Mouse (Mus musculus) left cerebral cortex, adult 6 months (tissue): ENCODE measurements around the gene Hdgfl2. TPM values are rescaled to one million over a fixed set of nuclear protein-coding genes. Genes with fewer than 3 reads are reported as not detected.

Experiments
- long read RNA-seq, 2 experiments: library from polyadenylated mRNA; unstranded; transcript quantifications; one replicate each; pipeline ENCODE4 v2.0.0; 2019 to 2020
- polyA plus RNA-seq: library from polyadenylated mRNA; unstranded; fragments of <200 nt; fragmentation: Nextera tagmentation; gene quantifications from 2 replicates; pipeline ENCODE4 v1.2.3, GENCODE M21; 2021

The Hdgfl2 gene
- polyA plus RNA-seq, result 69.1 and 75.3 TPM in 2 replicates
- long read RNA-seq, experiment 1, transcript Hdgfl2-210 (16 exons, 2,238 nt), result minor isoform, 67 of 465 reads
- long read RNA-seq, experiment 1, transcript Hdgfl2-201 (16 exons, 2,264 nt), result minor isoform, 7 of 465 reads
- long read RNA-seq, experiment 1, transcript Hdgfl2-212 (16 exons, 2,270 nt), result major isoform, 138 of 465 reads
- long read RNA-seq, experiment 1, partial matches to known transcripts, result 17 of 465 reads
- long read RNA-seq, experiment 1, other reads (novel, unspliced or antisense), result 236 of 465 reads
- long read RNA-seq, experiment 2, transcript Hdgfl2-210 (16 exons, 2,238 nt), result minor isoform, 7 of 70 reads
- long read RNA-seq, experiment 2, transcript Hdgfl2-212 (16 exons, 2,270 nt), result major isoform, 23 of 70 reads
- long read RNA-seq, experiment 2, partial matches to known transcripts, result 22 of 70 reads
- long read RNA-seq, experiment 2, other reads (novel, unspliced or antisense), result 16 of 70 reads

GRCm38 (mm10) chr17:56078880-56079795, at the start of gene Hdgfl2:
Hdgfl2 (plus strand) TSS chr17:56079634.

DNA sequence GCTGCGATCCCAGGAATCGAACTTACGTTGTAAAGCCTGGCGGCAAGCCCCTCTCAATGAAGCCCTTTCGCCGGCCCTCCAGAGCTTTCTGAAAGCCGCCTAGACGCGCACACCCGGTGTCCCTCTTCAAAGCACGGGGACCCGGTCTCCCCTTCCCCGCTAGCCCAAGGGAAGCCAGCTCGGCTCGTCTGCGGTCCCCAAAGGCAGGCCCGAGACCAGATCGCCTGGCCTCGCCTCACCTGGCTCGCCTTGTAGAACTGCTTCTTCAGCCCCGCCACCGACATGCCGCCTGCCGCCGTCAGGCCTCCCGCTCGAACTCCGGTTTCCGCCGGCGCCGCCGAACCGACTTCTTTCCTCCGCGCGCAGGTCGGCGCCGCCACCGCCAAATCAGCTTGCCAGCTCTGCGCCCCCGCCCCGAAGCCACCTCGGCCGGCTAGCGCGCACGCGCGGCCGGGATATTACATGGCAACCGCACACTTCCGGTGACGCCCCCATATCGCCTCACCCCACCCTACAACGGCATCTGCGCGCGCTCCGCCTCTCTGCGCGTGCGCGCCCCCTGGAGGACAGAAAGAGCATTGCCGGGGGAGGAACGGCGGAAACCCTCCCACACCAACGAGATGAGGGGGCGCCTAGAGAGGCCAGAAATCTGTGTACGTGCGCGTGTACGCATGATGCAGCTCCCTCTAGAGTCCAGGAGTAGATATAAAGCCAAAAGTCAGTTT, 43.1 kb upstream of the Hdgfl2 start, which contains the start of gene Sh3gl1:
Gene Sh3gl1 (minus strand): TSS at position 460 of the 725 bp plus-strand sequence.

DNA sequence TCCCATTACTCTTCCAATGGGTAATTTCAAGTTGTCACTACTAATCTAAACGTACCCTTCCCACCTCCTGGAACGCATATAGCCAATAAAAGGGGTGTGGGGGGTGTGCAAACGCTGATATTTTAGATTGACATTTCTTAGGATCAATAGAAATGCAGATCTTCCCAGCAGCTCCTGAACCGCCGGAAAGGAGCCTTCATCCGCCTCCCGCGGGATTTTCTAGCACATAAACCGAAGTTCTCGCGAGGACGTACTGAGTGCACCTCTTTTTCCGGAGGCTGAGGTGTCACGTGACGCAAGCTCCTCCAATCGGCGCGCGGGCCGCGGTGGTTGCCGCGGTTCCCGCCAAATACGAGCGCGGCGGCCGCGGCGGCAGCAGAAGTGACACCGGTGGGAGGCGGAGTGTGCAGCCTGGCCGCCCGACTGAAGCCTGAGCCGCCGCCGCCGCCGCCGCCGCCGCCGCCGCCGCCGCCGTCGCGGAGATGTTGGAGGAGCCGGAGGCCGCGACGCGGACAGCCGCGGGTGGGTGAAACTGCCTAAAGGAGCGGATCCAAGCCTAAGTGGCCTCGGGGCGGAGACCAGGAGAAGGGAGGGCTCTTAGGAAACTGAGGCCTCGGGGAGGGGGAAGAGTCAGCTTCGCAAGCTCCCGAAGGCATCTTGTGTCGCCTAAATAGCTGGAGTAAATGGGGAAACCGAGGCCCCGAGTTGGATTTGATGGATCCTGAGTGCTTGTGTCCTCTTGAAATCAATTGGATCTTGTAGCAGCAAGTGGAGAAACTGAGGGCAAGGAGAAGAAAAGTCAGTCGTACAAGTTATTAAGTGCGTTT, 39.2 kb upstream of the Hdgfl2 start, which contains the start of gene Chaf1a:
Gene Chaf1a (plus strand): TSS at position 410 of the 827 bp plus-strand sequence.

DNA sequence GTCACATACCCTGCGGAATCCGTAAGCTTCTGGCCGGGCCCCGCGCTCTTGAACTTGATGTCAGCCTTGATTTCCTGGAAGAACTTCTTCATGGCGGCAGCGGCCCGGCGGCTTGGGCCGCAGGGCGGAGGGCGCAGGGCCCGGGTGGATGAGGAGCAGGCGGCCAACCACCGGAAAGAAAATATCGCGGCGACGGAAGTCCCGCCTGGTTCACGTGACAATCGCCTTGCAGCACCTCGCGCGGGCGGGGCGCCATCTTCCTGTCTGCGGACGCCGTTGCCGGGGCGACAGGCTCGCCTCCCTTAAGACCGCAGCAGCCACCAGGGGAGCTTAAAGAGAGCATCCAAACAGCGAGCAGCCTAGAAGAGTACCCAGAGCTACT, 4.6 kb upstream of the Hdgfl2 start, which contains the start of gene Ubxn6:
Gene Ubxn6 (minus strand): TSS at position 202 of the 382 bp plus-strand sequence.

DNA sequence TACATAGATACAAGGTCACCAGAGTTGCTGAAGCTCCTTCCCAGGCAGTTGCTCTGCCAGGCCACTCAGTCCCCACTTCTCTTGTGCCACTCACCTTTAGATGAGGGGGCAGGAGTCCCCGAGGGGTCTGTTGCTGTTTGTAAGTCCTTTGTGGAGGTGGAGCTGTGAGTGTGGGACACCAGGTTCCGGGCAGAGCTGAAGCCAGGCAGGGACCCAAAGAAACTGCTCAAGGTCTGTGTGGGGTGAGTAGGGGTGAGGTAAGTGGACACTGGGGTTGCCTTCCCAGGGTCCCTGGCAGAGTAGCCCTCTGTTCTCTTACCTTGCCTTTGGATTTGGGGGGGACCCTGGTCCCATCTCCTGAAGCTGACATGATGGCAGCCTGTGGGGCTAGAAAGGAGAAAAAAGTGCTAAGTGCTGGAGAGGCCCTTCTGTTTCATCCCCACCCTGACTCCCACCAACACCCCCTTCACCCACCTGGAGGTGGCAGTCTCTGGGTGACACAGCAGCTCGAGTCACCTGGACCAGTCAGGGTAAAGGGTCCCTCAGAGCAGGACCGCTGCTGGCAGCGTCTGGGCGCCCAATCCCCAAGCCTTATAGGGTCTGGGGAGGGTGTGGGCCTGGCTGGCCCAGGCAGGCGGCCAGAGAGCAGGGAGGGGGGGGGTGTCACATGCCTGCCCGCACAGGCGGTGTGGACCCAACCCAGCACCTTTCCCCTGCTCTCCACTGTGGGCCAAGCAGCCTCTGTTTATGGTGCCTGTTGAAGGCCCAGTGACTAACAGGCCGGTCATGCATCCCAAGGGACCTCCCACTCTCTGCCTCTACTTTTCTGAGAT, 30.0 kb downstream of the Hdgfl2 start, which contains the start of gene Plin4:
Gene Plin4 (minus strand): TSS at position 585 of the 833 bp plus-strand sequence.

GRCm38 (mm10) chr17:56117251-56117710, 37.8 kb downstream of the Hdgfl2 start, which contains the start of gene Plin5:
Plin5 (minus strand) TSS chr17:56117596.

GRCm38 (mm10) chr17:56121826-56122225, 42.4 kb downstream of the Hdgfl2 start, which contains the start of gene Lrg1:
Lrg1 (minus strand) TSS chr17:56122001.

GRCm38 (mm10) chr17:56139858-56140595, 60.6 kb downstream of the Hdgfl2 start, which contains the start of gene Sema6b:
Sema6b (minus strand) TSS chr17:56140343.

Other genes with a start within 250 kb of the Hdgfl2 start
- gene Zfp119a, start 200.7 kb upstream of the Hdgfl2 start, polyA plus RNA-seq, result 4.1 and 4.2 TPM in 2 replicates
- 5.3 and 6.5 TPM in 2 replicates for gene Zfp959, start 187.5 kb upstream of the Hdgfl2 start, polyA plus RNA-seq
- gene Zfp119b, start 130.1 kb upstream of the Hdgfl2 start, polyA plus RNA-seq, result 3.0 and 4.5 TPM in 2 replicates
- gene Ebi3, start 127.0 kb upstream of the Hdgfl2 start, polyA plus RNA-seq, result 2.1 and 2.7 TPM in 2 replicates
- 8.7 and 10.8 TPM in 2 replicates for gene Yju2, start 120.5 kb upstream of the Hdgfl2 start, polyA plus RNA-seq
- 37.4 and 37.8 TPM in 2 replicates for gene Shd, start 109.2 kb upstream of the Hdgfl2 start, polyA plus RNA-seq
- 102 and 107 TPM in 2 replicates for gene Fsd1, start 93.1 kb upstream of the Hdgfl2 start, polyA plus RNA-seq
- gene Stap2, start 74.0 kb upstream of the Hdgfl2 start, polyA plus RNA-seq, result 0.55 and 0.91 TPM in 2 replicates
- 17.4 and 132 TPM in 2 replicates for gene Mpnd, start 73.9 kb upstream of the Hdgfl2 start, polyA plus RNA-seq
- gene Sh3gl1, start 43.0 kb upstream of the Hdgfl2 start, polyA plus RNA-seq, result 32.5 and 33.5 TPM in 2 replicates
- gene Chaf1a, start 39.2 kb upstream of the Hdgfl2 start, polyA plus RNA-seq, result 0.65 and 1.1 TPM in 2 replicates
- 83.6 and 103 TPM in 2 replicates for gene Ubxn6, start 4.6 kb upstream of the Hdgfl2 start, polyA plus RNA-seq
- 0.04 and 0.28 TPM in 2 replicates for gene Plin4, start 30.2 kb downstream of the Hdgfl2 start, polyA plus RNA-seq
- 0.95 and 1.1 TPM in 2 replicates for gene Plin5, start 38.0 kb downstream of the Hdgfl2 start, polyA plus RNA-seq
- gene Lrg1, start 42.4 kb downstream of the Hdgfl2 start, polyA plus RNA-seq, result 2.7 and 5.0 TPM in 2 replicates
- 3.8 and 23.7 TPM in 2 replicates for gene Sema6b, start 60.7 kb downstream of the Hdgfl2 start, polyA plus RNA-seq
- gene Tnfaip8l1, start 82.8 kb downstream of the Hdgfl2 start, polyA plus RNA-seq, result 10.0 and 10.5 TPM in 2 replicates
- gene Mydgf, start 104.3 kb downstream of the Hdgfl2 start, polyA plus RNA-seq, result 73.7 and 82.8 TPM in 2 replicates
- 17.5 and 18.3 TPM in 2 replicates for gene Dpp9, start 139.3 kb downstream of the Hdgfl2 start, polyA plus RNA-seq
- gene Fem1a, start 177.2 kb downstream of the Hdgfl2 start, polyA plus RNA-seq, result 8.6 and 8.9 TPM in 2 replicates
- gene Ticam1, start 197.2 kb downstream of the Hdgfl2 start, polyA plus RNA-seq, result 1.8 and 3.6 TPM in 2 replicates
- gene Plin3, start 213.2 kb downstream of the Hdgfl2 start, polyA plus RNA-seq, result 8.1 and 8.5 TPM in 2 replicates
- gene Arrdc5, start 220.7 kb downstream of the Hdgfl2 start, polyA plus RNA-seq, result not detected in 2 replicates
- 0.33 TPM in 2 replicates for gene Uhrf1, start 223.7 kb downstream of the Hdgfl2 start, polyA plus RNA-seq
- 19.2 and 22.4 TPM in 2 replicates for gene Kdm4b, start 246.4 kb downstream of the Hdgfl2 start, polyA plus RNA-seq